Mouse (Mus musculus) liver, postnatal 0 days (tissue): ENCODE measurements around the gene Cfap97.

Experiments used
- CTCF ChIP-seq: sonication (generic); IDR thresholded peaks from 2 replicates; pipeline ENCODE4 v1.5.1; 2016; ENCODE audit warnings: antibody characterized with exemption, low read depth
- EP300 ChIP-seq: IDR thresholded peaks from 2 replicates; pipeline ENCODE4 v1.6.1; 2016; ENCODE audit warnings: antibody characterized with exemption, low read depth, mild to moderate bottlenecking

- TF ChIP-seq CTCF: no peak
- no peak for TF ChIP-seq EP300
These were observed 53.5 kb downstream of the Cfap97 start for GRCm38 (mm10) chr8:46204974-46205640.
